Mouse (Mus musculus) lung, embryonic 16.5 days (tissue): ENCODE data around the gene Gm45021. TPM values are rescaled to one million over a fixed set of nuclear protein-coding genes. Genes with fewer than 3 reads are reported as not detected.
A peak's percentile ranks its signal among the peaks of the same experiment; 100 is the strongest.

Source experiments
- ATAC-seq: fragments of 200-750 bp; cut with Nextera tagmentation; 2 replicates; pipeline ENCODE4 v1.8.0; 2017; ENCODE audit warnings: low read depth, mild to moderate bottlenecking, moderate library complexity
- H3K27ac ChIP-seq: fragments of 300-500 bp; sonication (generic); 2 replicates; pipeline ENCODE4 v1.5.1; 2014; ENCODE audit warnings: mild to moderate bottlenecking, control low read depth, low read length
- H3K27me3 ChIP-seq: fragments of 300-500 bp; sonication (generic); 2 replicates; pipeline ENCODE4 v1.6.1; 2014; ENCODE audit warnings: low read depth, low read length, mixed read lengths; ENCODE audit not compliant: control insufficient read depth, insufficient read depth
- H3K36me3 ChIP-seq: fragments of 300-500 bp; sonication (generic); 2 replicates; pipeline ENCODE4 v1.6.1; 2014; ENCODE audit warnings: low read length; ENCODE audit not compliant: control insufficient read depth, insufficient read depth
- H3K4me1 ChIP-seq: fragments of 300-500 bp; sonication (generic); replicated peaks from 2 replicates; pipeline ENCODE4 v1.6.1; 2014; ENCODE audit warnings: low read length, mixed read lengths; ENCODE audit not compliant: control insufficient read depth, insufficient read depth
- H3K4me2 ChIP-seq: fragments of 300-500 bp; sonication (generic); 2 replicates; pipeline ENCODE4 v1.6.1; 2014; ENCODE audit warnings: low read depth, low read length, control low read depth
- H3K4me3 ChIP-seq: fragments of 300-500 bp; sonication (generic); 2 replicates; pipeline ENCODE4 v1.5.1; 2014; ENCODE audit warnings: mild to moderate bottlenecking, low read length, control low read depth
- H3K9ac ChIP-seq: fragments of 300-500 bp; sonication (generic); 2 replicates; pipeline ENCODE4 v1.6.1; 2014; ENCODE audit warnings: low read length, control low read depth
- H3K9me3 ChIP-seq: fragments of 300-500 bp; sonication (generic); 2 replicates; pipeline ENCODE4 v1.6.1; 2016; ENCODE audit warnings: low read length; ENCODE audit not compliant: control insufficient read depth
- WGBS: fragments of 180-500 bp; shearing (Covaris S2); extraction: QIAGEN DNeasy Blood & Tissue Kit; methylation state at CpG from one replicate; pipeline ENCODE4 v1.1.7; 2014; 5-methylcytosine and 5-hydroxymethylcytosine counted together
- polyA plus RNA-seq: library from polyadenylated mRNA; unstranded; fragments of >200 nt; fragmentation: Nextera tagmentation; extraction: Ambion mirVana; gene quantifications from 2 replicates; pipeline ENCODE4 v1.2.1, GENCODE M21; 2015

The Gm45021 gene
- polyA plus RNA-seq, 1 experiment from 2014 or later: not detected

- no peak overlapping the region for H3K27ac ChIP-seq
- H3K9me3 ChIP-seq: no peaks in the 10 kb centered on the region
- H3K36me3 ChIP-seq: peaks cover 16% of the 10 kb centered on the region
- no peak for ATAC-seq
- 40% methylated on average over 1 of the region's 1 CpGs for WGBS
- peaks cover 8% of the 10 kb centered on the region for H3K4me1 ChIP-seq
- H3K4me2 ChIP-seq: no peak overlapping the region
- H3K27me3 ChIP-seq: peaks cover 20% of the 10 kb centered on the region
- H3K9ac ChIP-seq: no peak overlapping the region
- no peak overlapping the region for H3K4me3 ChIP-seq
These were observed 34.0 kb downstream of the Gm45021 start for GRCm38 (mm10) chr6:48623460-48623859.

GRCm38 (mm10) chr6:48626464-48626863, 37.1 kb downstream of the Gm45021 start, which contains the start of gene AI854703:
AI854703 (plus strand) TSS chr6:48626764.
- Histone ChIP-seq H3K4me2 (peak within 1 kb of the TSS; percentile 79), H3K9ac (peak within 1 kb of the TSS; percentile 64), H3K27me3 (peaks cover 39% of the 10 kb centered on the region), H3K4me1 (peaks cover 17% of the 10 kb centered on the region), H3K9me3 (no peaks in the 10 kb centered on the region), H3K36me3 (no peaks in the 10 kb centered on the region), H3K27ac (no peak within 1 kb of the TSS), H3K4me3 (peak within 1 kb of the TSS; percentile 54)
- ATAC-seq: no peak
- WGBS: 34% methylated on average over 8 of the region's 8 CpGs

- Histone ChIP-seq H3K9me3 (no peaks in the 10 kb centered on the region), H3K36me3 (no peaks in the 10 kb centered on the region), H3K4me1 (peaks cover 17% of the 10 kb centered on the region), H3K4me3 (peak overlapping the region; percentile 54), H3K27ac (no peak overlapping the region), H3K4me2 (peak overlapping the region; percentile 79), H3K9ac (peak overlapping the region; percentile 64), H3K27me3 (peaks cover 39% of the 10 kb centered on the region)
- peak; percentile 61 for ATAC-seq
- WGBS: under 1% methylated on average over 32 of the region's 32 CpGs
These were observed 37.6 kb downstream of the Gm45021 start for GRCm38 (mm10) chr6:48626984-48627383.

GRCm38 (mm10) chr6:48627511-48627924, 38.1 kb downstream of the Gm45021 start:
- H3K27me3 ChIP-seq: peaks cover 39% of the 10 kb centered on the region
- H3K9me3 ChIP-seq: no peaks in the 10 kb centered on the region
- 3% methylated on average over 7 of the region's 7 CpGs for WGBS
- H3K4me3 ChIP-seq: peak overlapping the region; percentile 54
- H3K4me2 ChIP-seq: peak overlapping the region; percentile 79
- peak overlapping the region; percentile 64 for H3K9ac ChIP-seq
- peaks cover 17% of the 10 kb centered on the region for H3K4me1 ChIP-seq
- no peaks in the 10 kb centered on the region for H3K36me3 ChIP-seq
- ATAC-seq: no peak
- no peak overlapping the region for H3K27ac ChIP-seq

GRCm38 (mm10) chr6:48628377-48628776, 39.0 kb downstream of the Gm45021 start:
- Histone ChIP-seq H3K9me3 (no peaks in the 10 kb centered on the region), H3K27ac (no peak overlapping the region), H3K4me1 (peaks cover 17% of the 10 kb centered on the region), H3K4me3 (no peak overlapping the region), H3K4me2 (no peak overlapping the region), H3K36me3 (no peaks in the 10 kb centered on the region), H3K27me3 (peaks cover 39% of the 10 kb centered on the region), H3K9ac (no peak overlapping the region)
- WGBS: 70% methylated on average over 3 of the region's 3 CpGs
- ATAC-seq: no peak

GRCm38 (mm10) chr6:48628808-48629660, 39.6 kb downstream of the Gm45021 start:
- H3K36me3 ChIP-seq: no peaks in the 10 kb centered on the region
- no peak overlapping the region for H3K27ac ChIP-seq
- peak overlapping the region; percentile 46 for H3K4me3 ChIP-seq
- 3% methylated on average over 51 of the region's 54 CpGs for WGBS
- peak overlapping the region; percentile 63 for H3K4me2 ChIP-seq
- no peaks in the 10 kb centered on the region for H3K9me3 ChIP-seq
- H3K4me1 ChIP-seq: peaks cover 17% of the 10 kb centered on the region
- peak overlapping the region; percentile 56 for H3K9ac ChIP-seq
- peaks cover 39% of the 10 kb centered on the region for H3K27me3 ChIP-seq
- ATAC-seq: peak; percentile 29; the same call in 1 of the 2 replicates

- ATAC-seq: no peak
- H3K4me1 ChIP-seq: peaks cover 17% of the 10 kb centered on the region
- no peak overlapping the region for H3K27ac ChIP-seq
- 12% methylated on average over 13 of the region's 13 CpGs for WGBS
- H3K36me3 ChIP-seq: no peaks in the 10 kb centered on the region
- no peaks in the 10 kb centered on the region for H3K9me3 ChIP-seq
- H3K27me3 ChIP-seq: peaks cover 39% of the 10 kb centered on the region
- H3K4me3 ChIP-seq: peak overlapping the region; percentile 46
- peak overlapping the region; percentile 56 for H3K9ac ChIP-seq
- peak overlapping the region; percentile 63 for H3K4me2 ChIP-seq
These were observed 40.2 kb downstream of the Gm45021 start for GRCm38 (mm10) chr6:48629661-48630034.

- no peaks in the 10 kb centered on the region for H3K9me3 ChIP-seq
- no peak overlapping the region for H3K4me2 ChIP-seq
- ATAC-seq: no peak
- no peak overlapping the region for H3K9ac ChIP-seq
- H3K27me3 ChIP-seq: peaks cover 38% of the 10 kb centered on the region
- peaks cover 17% of the 10 kb centered on the region for H3K4me1 ChIP-seq
- H3K27ac ChIP-seq: no peak overlapping the region
- no peaks in the 10 kb centered on the region for H3K36me3 ChIP-seq
- no peak overlapping the region for H3K4me3 ChIP-seq
- 77% methylated on average over 8 of the region's 8 CpGs for WGBS
These were observed 41.4 kb downstream of the Gm45021 start for GRCm38 (mm10) chr6:48630831-48631230.

- Histone ChIP-seq H3K36me3 (no peaks in the 10 kb centered on the region), H3K4me1 (no peaks in the 10 kb centered on the region), H3K27ac (no peak overlapping the region), H3K9ac (no peak overlapping the region), H3K9me3 (no peaks in the 10 kb centered on the region), H3K4me2 (no peak overlapping the region), H3K4me3 (no peak overlapping the region), H3K27me3 (peaks cover 2% of the 10 kb centered on the region; the same call in 1 of the 2 replicates)
- no peak for ATAC-seq
- WGBS: 67% methylated on average over 2 of the region's 2 CpGs
These were observed 45.7 kb downstream of the Gm45021 start for GRCm38 (mm10) chr6:48635105-48635504.
